Mouse (Mus musculus) CH12.LX (cell line): ENCODE results near the gene Rab33a. TPM values are rescaled to one million over a fixed set of nuclear protein-coding genes. Genes with fewer than 3 reads are reported as not detected.

Experiments used
- DNase-seq: peaks from one replicate; pipeline ENCODE4 v3.0.0-alpha.2; 2013; ENCODE audit errors: extremely low read depth
- H3K27ac ChIP-seq: 2 replicates; pipeline ENCODE4 v1.5.1; 2012; ENCODE audit warnings: low read depth, mild to moderate bottlenecking, control low read depth, moderate library complexity; ENCODE audit not compliant: insufficient read depth
- H3K27me3 ChIP-seq: replicated peaks from 2 replicates; pipeline ENCODE3; 2012; ENCODE audit warnings: inconsistent platforms
- H3K36me3 ChIP-seq, 2 experiments: replicated peaks in 1 of 2; 2 replicates each; pipeline versions ENCODE3 to v1.6.1; 2012; ENCODE audit warnings: inconsistent platforms in 1 of 2, low read length in 1 of 2, mild to moderate bottlenecking in 1 of 2, mixed read lengths in 1 of 2, moderate library complexity in 1 of 2; ENCODE audit not compliant: control insufficient read depth in 1 of 2, insufficient read depth in 1 of 2
- H3K4me1 ChIP-seq, 2 experiments: 2 replicates each; pipeline ENCODE4 v1.6.1; 2012; ENCODE audit warnings: inconsistent platforms in 1 of 2, moderate library complexity in 1 of 2; ENCODE audit not compliant: insufficient read depth in 2 of 2, control insufficient read depth in 1 of 2
- H3K4me2 ChIP-seq: 2 replicates; pipeline ENCODE4 v1.6.1; 2012; ENCODE audit warnings: low read depth, mild to moderate bottlenecking, control low read depth; ENCODE audit not compliant: poor library complexity, insufficient read depth, severe bottlenecking
- H3K4me3 ChIP-seq, 3 experiments: fragments of 150-350 bp in 1 of 3; sonication (generic) in 1 of 3; replicated peaks in 1 of 3; 2 replicates each; pipeline versions ENCODE3 to v1.5.1; 2011 to 2012; ENCODE audit warnings: low read depth in 2 of 3, low read length in 2 of 3, mild to moderate bottlenecking in 2 of 3, moderate library complexity in 2 of 3, control low read depth in 1 of 3, improper control_type of control experiment in 1 of 3, inconsistent platforms in 1 of 3, mixed read lengths in 1 of 3; ENCODE audit not compliant: poor library complexity in 1 of 3
- H3K79me2 ChIP-seq: replicated peaks from 2 replicates; pipeline ENCODE4 v1.6.1; 2012; ENCODE audit warnings: mild to moderate bottlenecking, moderate library complexity; ENCODE audit not compliant: control insufficient read depth, poor library complexity, insufficient read depth, severe bottlenecking; ENCODE audit errors: extremely low read depth
- H3K9ac ChIP-seq: 2 replicates; pipeline ENCODE4 v1.6.1; 2012; ENCODE audit warnings: low read depth, mild to moderate bottlenecking, control low read depth, moderate library complexity; ENCODE audit not compliant: insufficient read depth
- H3K9me3 ChIP-seq: replicated peaks from 2 replicates; pipeline ENCODE3; 2012; ENCODE audit warnings: low read length, inconsistent platforms, mixed read lengths
- CTCF ChIP-seq, 2 experiments: IDR thresholded peaks in 1 of 2; conservative IDR thresholded peaks in 1 of 2; 2 replicates each; pipeline ENCODE4 v1.5.1; 2011 to 2012; ENCODE audit warnings: low read depth in 2 of 2, low read length in 2 of 2, improper control_type of control experiment in 1 of 2, inconsistent platforms in 1 of 2, mild to moderate bottlenecking in 1 of 2, moderate library complexity in 1 of 2
- JUN ChIP-seq: IDR thresholded peaks from 2 replicates; pipeline ENCODE4 v1.6.1; 2011; ENCODE audit warnings: low read depth, mild to moderate bottlenecking, low read length, improper control_type of control experiment, moderate library complexity; ENCODE audit not compliant: insufficient read depth
- NELFE ChIP-seq: IDR thresholded peaks from 2 replicates; pipeline ENCODE4 v1.6.1; 2011; ENCODE audit warnings: low read depth, low read length, improper control_type of control experiment
- RAD21 ChIP-seq: IDR thresholded peaks from 2 replicates; pipeline ENCODE4 v1.6.1; 2011; ENCODE audit warnings: low read depth, mild to moderate bottlenecking, low read length, improper control_type of control experiment, moderate library complexity
- SMC3 ChIP-seq: IDR thresholded peaks from 2 replicates; pipeline ENCODE4 v1.6.1; 2011; ENCODE audit warnings: low read depth, low read length, improper control_type of control experiment
- TCF12 ChIP-seq: IDR thresholded peaks from 2 replicates; pipeline ENCODE4 v1.6.1; 2014; ENCODE audit warnings: low read depth, mild to moderate bottlenecking, inconsistent platforms, low read length, improper control_type of control experiment
- ZMIZ1 ChIP-seq: IDR thresholded peaks from 2 replicates; pipeline ENCODE4 v1.6.1; 2012; ENCODE audit warnings: low read depth, mild to moderate bottlenecking, inconsistent platforms, low read length, improper control_type of control experiment
- dilution Hi-C: fragments of 300-500 bp; cut with MboI; formaldehyde crosslinking; loops from 2 replicates; pipeline ENCODE4 v1.14.3; 2020; ENCODE audit warnings: low sequenced_read_pairs; ENCODE audit not compliant: extremely low pct_unique_long_range_greater_than_20kb, extremely low pct_ligation_motif_present
- in situ Hi-C: fragments of 300-500 bp; cut with MboI; formaldehyde crosslinking; loops from 3 replicates; pipeline ENCODE4 v1.14.3; 2019; ENCODE audit warnings: low sequenced_read_pairs, low pct_ligation_motif_present, low pct_unique_long_range_greater_than_20kb, mixed read lengths
- polyA plus RNA-seq: library from polyadenylated mRNA; unstranded; fragments of >175 nt; gene quantifications from 2 replicates; pipeline ENCODE4 v1.2.1, GENCODE M21; 2012; ENCODE audit warnings: low read depth; ENCODE audit not compliant: insufficient read length
- total RNA-seq, 2 experiments: library from RNA; depleted of rRNA; stranded (reverse); fragments of 300-350 nt in 1 of 2; fragments of >200 nt in 1 of 2; gene quantifications; 2 replicates each; pipeline ENCODE4 v1.2.3; 2012 to 2014

The Rab33a gene
- total and polyA plus RNA-seq, 3 experiments = 0.13 TPM; not detected in 2

DNA sequence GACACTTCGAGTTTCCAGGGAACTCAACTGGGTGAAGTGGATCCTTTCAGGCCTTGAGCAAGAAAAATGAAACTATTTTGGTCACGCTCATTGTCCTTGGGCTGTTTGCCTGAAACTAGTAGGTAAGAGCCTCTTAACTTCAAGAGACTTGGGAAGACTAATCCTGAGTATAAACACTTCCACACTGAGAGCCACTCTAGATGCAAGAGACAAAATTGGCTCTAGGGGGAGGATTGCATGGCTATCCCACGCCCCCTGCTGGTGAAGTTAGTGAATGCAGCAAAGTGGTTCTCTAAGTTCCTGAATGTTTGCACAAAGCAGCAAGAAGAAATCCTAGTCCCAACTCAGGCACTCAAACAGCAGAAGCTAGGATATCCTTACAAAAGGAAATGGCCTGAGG, 13.1 kb downstream of the Rab33a start:
- no peak overlapping the region for H3K9ac ChIP-seq
- H3K27me3 ChIP-seq = no peaks in the 10 kb centered on the region
- no peak overlapping the region for H3K4me3 ChIP-seq
- no peak overlapping the region for H3K27ac ChIP-seq
- in situ Hi-C loops = loop anchor here (10.0 kb wide), 1 partner anchor 107 kb away; no protein-coding TSS in a partner anchor
- H3K4me1 ChIP-seq = peaks cover 0 to 6% of the 10 kb centered on the region in 2 experiments; a peak in 2 of 4 replicates
- no peaks in the 10 kb centered on the region for H3K79me2 ChIP-seq
- no peaks in the 10 kb centered on the region for H3K9me3 ChIP-seq
- TF ChIP-seq JUN (no peak), RAD21 (peak; percentile 78), ZMIZ1 (no peak), SMC3 (peak; percentile 68), NELFE (no peak), TCF12 (no peak), CTCF (conservative IDR thresholded peaks at IDR 0.05 in 1 of 2, IDR thresholded peaks at IDR 0.05 in 1 of 2; ENCODE audit: low read depth in 2 of 2, low read length in 2 of 2) (peak; percentile 47 to 85)
- DNase-seq = peak; percentile 52
- peaks cover 0 to 1% of the 10 kb centered on the region in 2 experiments for H3K36me3 ChIP-seq
- dilution Hi-C loops = no loop called here
- H3K4me2 ChIP-seq = no peak overlapping the region

Other genes with a start within 250 kb of the Rab33a start
- gene Bcorl1, start 177.9 kb upstream of the Rab33a start, total RNA-seq (2012; rRNA removed) = 1.3 and 1.9 TPM in 2 replicates
- gene Bcorl1, start 177.9 kb upstream of the Rab33a start, total RNA-seq (2014; rRNA removed) = 0.18 and 0.30 TPM in 2 replicates
- gene Bcorl1, start 177.9 kb upstream of the Rab33a start, polyA plus RNA-seq = 2.2 and 3.1 TPM in 2 replicates
- gene Elf4, start 56.2 kb upstream of the Rab33a start, total RNA-seq (2012; rRNA removed) = 4.8 and 5.3 TPM in 2 replicates
- 0.82 and 1.4 TPM in 2 replicates for gene Elf4, start 56.2 kb upstream of the Rab33a start, total RNA-seq (2014; rRNA removed)
- gene Elf4, start 56.2 kb upstream of the Rab33a start, polyA plus RNA-seq = 10.1 and 12.4 TPM in 2 replicates
- gene Aifm1, start 5.7 kb upstream of the Rab33a start, total RNA-seq (2012; rRNA removed) = 32.7 and 46.3 TPM in 2 replicates
- 30.3 and 32.0 TPM in 2 replicates for gene Aifm1, start 5.7 kb upstream of the Rab33a start, total RNA-seq (2014; rRNA removed)
- gene Aifm1, start 5.7 kb upstream of the Rab33a start, polyA plus RNA-seq = 57.3 and 61.4 TPM in 2 replicates
- gene Zfp280c, start 75.2 kb downstream of the Rab33a start, total RNA-seq (2012; rRNA removed) = 12.5 and 12.7 TPM in 2 replicates
- gene Zfp280c, start 75.2 kb downstream of the Rab33a start, total RNA-seq (2014; rRNA removed) = 30.5 and 32.3 TPM in 2 replicates
- 24.0 and 29.2 TPM in 2 replicates for gene Zfp280c, start 75.2 kb downstream of the Rab33a start, polyA plus RNA-seq
- 10.1 and 10.2 TPM in 2 replicates for gene Slc25a14, start 104.1 kb downstream of the Rab33a start, total RNA-seq (2012; rRNA removed)
- gene Slc25a14, start 104.1 kb downstream of the Rab33a start, total RNA-seq (2014; rRNA removed) = 13.7 and 17.9 TPM in 2 replicates
- gene Slc25a14, start 104.1 kb downstream of the Rab33a start, polyA plus RNA-seq = 8.9 and 9.7 TPM in 2 replicates
- gene Gpr119, start 155.2 kb downstream of the Rab33a start, total RNA-seq (2012; rRNA removed) = not detected in 2 replicates
- gene Gpr119, start 155.2 kb downstream of the Rab33a start, total RNA-seq (2014; rRNA removed) = not detected in 2 replicates
- not detected in 2 replicates for gene Gpr119, start 155.2 kb downstream of the Rab33a start, polyA plus RNA-seq
- gene Rbmx2, start 175.7 kb downstream of the Rab33a start, total RNA-seq (2012; rRNA removed) = 15.1 and 17.2 TPM in 2 replicates
- 14.6 and 16.9 TPM in 2 replicates for gene Rbmx2, start 175.7 kb downstream of the Rab33a start, total RNA-seq (2014; rRNA removed)
- gene Rbmx2, start 175.7 kb downstream of the Rab33a start, polyA plus RNA-seq = 18.4 and 23.4 TPM in 2 replicates